Mouse (Mus musculus) hindbrain, embryonic 16.5 days (tissue): ENCODE results near the gene Socs5. TPM values are rescaled to one million over a fixed set of nuclear protein-coding genes. Genes with fewer than 3 reads are reported as not detected.

ENCODE experiments used
- ATAC-seq: fragments of 200-750 bp; cut with Nextera tagmentation; 2 replicates; pipeline ENCODE4 v1.8.0; 2017; ENCODE audit warnings: moderate TSS enrichment, moderate library complexity
- H3K27ac ChIP-seq: fragments of 300-500 bp; sonication (generic); 2 replicates; pipeline ENCODE4 v1.5.1; 2014; ENCODE audit warnings: low read depth, mild to moderate bottlenecking, control low read depth, low read length, moderate library complexity
- H3K27me3 ChIP-seq: fragments of 300-500 bp; sonication (generic); replicated peaks from 2 replicates; pipeline ENCODE4 v1.6.1; 2014; ENCODE audit warnings: low read length; ENCODE audit not compliant: control insufficient read depth, insufficient read depth
- H3K36me3 ChIP-seq: fragments of 300-500 bp; sonication (generic); 2 replicates; pipeline ENCODE4 v1.6.1; 2014; ENCODE audit warnings: mild to moderate bottlenecking, low read length, moderate library complexity, mixed read lengths; ENCODE audit not compliant: control insufficient read depth, insufficient read depth
- H3K4me1 ChIP-seq: fragments of 300-500 bp; sonication (generic); 2 replicates; pipeline ENCODE4 v1.6.1; 2014; ENCODE audit warnings: low read depth, low read length; ENCODE audit not compliant: control insufficient read depth, insufficient read depth
- H3K4me2 ChIP-seq: fragments of 300-500 bp; sonication (generic); 2 replicates; pipeline ENCODE4 v1.6.1; 2014; ENCODE audit warnings: mild to moderate bottlenecking, low read length, control low read depth, moderate library complexity
- H3K4me3 ChIP-seq: fragments of 300-500 bp; sonication (generic); 2 replicates; pipeline ENCODE4 v1.5.1; 2014; ENCODE audit warnings: mild to moderate bottlenecking, low read length, control low read depth, moderate library complexity
- H3K9ac ChIP-seq: fragments of 300-500 bp; sonication (generic); 2 replicates; pipeline ENCODE4 v1.6.1; 2014; ENCODE audit warnings: low read depth, mild to moderate bottlenecking, control low read depth, low read length, moderate library complexity
- H3K9me3 ChIP-seq: fragments of 300-500 bp; sonication (generic); 2 replicates; pipeline ENCODE4 v1.6.1; 2014; ENCODE audit warnings: mild to moderate bottlenecking, low read length, moderate library complexity; ENCODE audit not compliant: control insufficient read depth
- whole genome bisulfite sequencing: fragments of 180-500 bp; shearing (Covaris S2); extraction: QIAGEN DNeasy Blood & Tissue Kit; methylation state at CpG from one replicate; pipeline ENCODE4 v1.1.7; 2014; 5-methylcytosine and 5-hydroxymethylcytosine counted together
- microRNA-seq: library from miRNA; unstranded; fragments of <30 nt; microRNA quantifications from one replicate; pipeline ENCODE4, GENCODE M21; 2017
- polyA plus RNA-seq: library from polyadenylated mRNA; unstranded; fragments of >200 nt; fragmentation: Nextera tagmentation; extraction: Ambion mirVana; gene quantifications from 2 replicates; pipeline ENCODE4 v1.2.1, GENCODE M21; 2015

Gene Socs5
- polyA plus RNA-seq, 1 experiment from 2014 or later, result 13.1 TPM

GRCm38 (mm10) chr17:87181683-87182346, 74.3 kb downstream of the Socs5 start:
- Histone ChIP-seq H3K4me2 (no peak overlapping the region), H3K36me3 (no peaks in the 10 kb centered on the region), H3K4me3 (no peak overlapping the region), H3K27ac (no peak overlapping the region), H3K9ac (no peak overlapping the region), H3K4me1 (peaks cover 7% of the 10 kb centered on the region), H3K27me3 (no peaks in the 10 kb centered on the region), H3K9me3 (no peaks in the 10 kb centered on the region)
- 92% methylated on average over 8 of the region's 8 CpGs for WGBS
- ATAC-seq, result no peak

GRCm38 (mm10) chr17:87185461-87186066, 78.1 kb downstream of the Socs5 start:
- whole genome bisulfite sequencing, result 29% methylated on average over 11 of the region's 11 CpGs
- H3K4me2 ChIP-seq, result no peak overlapping the region
- no peaks in the 10 kb centered on the region for H3K36me3 ChIP-seq
- peak; percentile 30; the same call in 1 of the 2 replicates for ATAC-seq
- no peaks in the 10 kb centered on the region for H3K27me3 ChIP-seq
- H3K9ac ChIP-seq, result no peak overlapping the region
- H3K9me3 ChIP-seq, result no peaks in the 10 kb centered on the region
- H3K27ac ChIP-seq, result no peak overlapping the region
- no peak overlapping the region for H3K4me3 ChIP-seq
- H3K4me1 ChIP-seq, result peaks cover 3% of the 10 kb centered on the region; the same call in 1 of the 2 replicates

GRCm38 (mm10) chr17:87187005-87187404, 79.5 kb downstream of the Socs5 start:
- WGBS, result 58% methylated on average over 17 of the region's 17 CpGs
- no peak for ATAC-seq
- Histone ChIP-seq H3K27me3 (no peaks in the 10 kb centered on the region), H3K27ac (no peak overlapping the region), H3K9me3 (no peaks in the 10 kb centered on the region), H3K9ac (no peak overlapping the region), H3K4me1 (peaks cover 3% of the 10 kb centered on the region; the same call in 1 of the 2 replicates), H3K4me2 (no peak overlapping the region), H3K4me3 (no peak overlapping the region), H3K36me3 (no peaks in the 10 kb centered on the region)

Small RNAs within 50 kb of the gene (microRNA-seq; reads per million reads assigned to microRNA genes)
- not detected for gene Gm22346

Other genes starting within 250 kb of the Socs5 start
- gene Tmem247, start 190.3 kb upstream of the Socs5 start, polyA plus RNA-seq, result not detected in 2 replicates
- 0.11 and 0.24 TPM in 2 replicates for gene Atp6v1e2, start 159.8 kb upstream of the Socs5 start, polyA plus RNA-seq
- 7.4 and 7.8 TPM in 2 replicates for gene Rhoq, start 144.6 kb upstream of the Socs5 start, polyA plus RNA-seq
- 34.2 and 35.3 TPM in 2 replicates for gene Pigf, start 82.3 kb upstream of the Socs5 start, polyA plus RNA-seq
- gene Cript, start 82.1 kb upstream of the Socs5 start, polyA plus RNA-seq, result 182 and 203 TPM in 2 replicates
- 48.1 and 49.0 TPM in 2 replicates for gene Mcfd2, start 158.3 kb downstream of the Socs5 start, polyA plus RNA-seq
- gene Ttc7, start 175.2 kb downstream of the Socs5 start, polyA plus RNA-seq, result 6.1 and 6.6 TPM in 2 replicates